Mouse (Mus musculus) megakaryocyte, adult 5-6 weeks (primary cell): ENCODE results near the gene Rab6a. TPM values are rescaled to one million over a fixed set of nuclear protein-coding genes. Genes with fewer than 3 reads are reported as not detected.
A peak's percentile ranks its signal among the peaks of the same experiment; 100 is the strongest.
"Not testable (repeated sequence)": the region's sequence is repeated elsewhere in the genome, so short reads cannot be mapped to it uniquely, and the experiment has no call there.

ENCODE experiments used
- ATAC-seq: 2 replicates; pipeline ENCODE4 v1.8.0; 2016; ENCODE audit warnings: mild to moderate bottlenecking, inconsistent platforms; ENCODE audit not compliant: poor library complexity, severe bottlenecking
- total RNA-seq, 2 experiments: library from RNA; stranded (forward) in 1 of 2; stranded (reverse) in 1 of 2; fragments of 153-499, 151-499 nt in 1 of 2; fragments of 221-1000, 200-1000 nt in 1 of 2; gene quantifications; 2 replicates each; pipeline versions ENCODE4 v1.2.3 to v1.2.4; 2015 to 2017

Gene Rab6a
- total RNA-seq (2015) = 102 and 106 TPM in 2 replicates
- 87.5 and 100 TPM in 2 replicates for total RNA-seq (2017)

- peak; percentile 93 for ATAC-seq
These were observed at the start of gene Rab6a for GRCm38 (mm10) chr7:100607214-100608129. Gene Rab6a, plus strand, starts transcription at chr7:100607410.

GRCm38 (mm10) chr7:100559331-100559730, 47.9 kb upstream of the Rab6a start:
- ATAC-seq = no peak

GRCm38 (mm10) chr7:100561861-100562587, 45.2 kb upstream of the Rab6a start:
- no peak for ATAC-seq

- ATAC-seq = not testable (repeated sequence)
These were observed 40.0 kb upstream of the Rab6a start for GRCm38 (mm10) chr7:100567238-100567637.

- ATAC-seq = no peak
These were observed 37.3 kb upstream of the Rab6a start for GRCm38 (mm10) chr7:100569907-100570306.

DNA sequence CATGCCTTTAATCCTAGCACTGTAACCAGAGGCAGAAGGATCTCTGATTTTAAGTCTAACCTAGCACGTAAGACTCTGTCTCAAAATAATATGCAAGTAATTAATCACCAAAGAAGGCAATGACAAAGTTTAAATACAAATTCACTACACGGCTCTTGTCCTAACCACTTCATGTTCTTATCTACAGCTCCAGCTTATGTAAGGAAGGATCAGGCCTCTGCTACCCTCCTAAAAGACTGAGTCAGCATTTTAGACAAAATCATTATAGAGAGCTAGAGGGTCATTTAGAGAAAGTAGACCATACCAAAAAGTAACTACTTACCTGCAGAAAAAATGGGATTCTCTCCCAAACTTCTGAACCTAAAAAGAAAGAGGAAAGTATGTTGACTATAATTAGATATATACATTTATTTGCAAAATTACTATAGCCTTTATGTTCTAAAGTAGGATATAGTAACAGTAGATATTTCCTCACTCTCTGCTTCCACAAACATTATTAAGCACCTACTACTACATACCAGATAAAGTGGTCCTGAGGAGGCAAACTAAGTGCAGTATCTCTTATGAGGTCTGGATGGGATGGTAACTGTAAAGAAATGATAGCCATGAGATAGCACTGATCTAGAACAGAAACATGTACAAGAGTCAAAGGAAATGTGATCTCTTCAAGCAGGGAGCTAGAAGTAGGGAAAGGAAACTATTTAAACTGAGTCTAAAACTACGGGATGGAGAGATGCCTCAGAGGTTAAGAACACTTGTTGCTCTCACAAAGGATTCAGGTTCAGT, 36.1 kb upstream of the Rab6a start:
- ATAC-seq = no peak

DNA sequence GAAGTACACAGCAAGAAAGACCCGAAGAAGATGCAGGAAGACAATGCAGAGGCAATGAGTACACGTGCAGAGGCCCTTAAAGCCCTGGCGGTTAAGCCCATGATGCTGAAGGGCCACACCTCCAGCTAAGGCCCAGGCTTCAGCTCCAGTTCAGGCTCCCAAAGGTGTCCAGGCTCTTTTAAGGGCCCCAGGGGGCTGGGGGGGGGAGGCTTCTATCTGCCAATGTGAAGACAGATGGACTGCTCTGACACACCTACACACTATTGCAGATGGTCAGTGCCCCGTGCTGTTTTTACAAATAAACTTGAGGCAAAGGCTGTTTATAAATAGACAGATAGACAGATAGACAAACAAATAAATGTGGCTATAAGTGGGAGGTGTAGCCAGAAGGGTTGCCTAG, 35.1 kb upstream of the Rab6a start:
- ATAC-seq = no peak

DNA sequence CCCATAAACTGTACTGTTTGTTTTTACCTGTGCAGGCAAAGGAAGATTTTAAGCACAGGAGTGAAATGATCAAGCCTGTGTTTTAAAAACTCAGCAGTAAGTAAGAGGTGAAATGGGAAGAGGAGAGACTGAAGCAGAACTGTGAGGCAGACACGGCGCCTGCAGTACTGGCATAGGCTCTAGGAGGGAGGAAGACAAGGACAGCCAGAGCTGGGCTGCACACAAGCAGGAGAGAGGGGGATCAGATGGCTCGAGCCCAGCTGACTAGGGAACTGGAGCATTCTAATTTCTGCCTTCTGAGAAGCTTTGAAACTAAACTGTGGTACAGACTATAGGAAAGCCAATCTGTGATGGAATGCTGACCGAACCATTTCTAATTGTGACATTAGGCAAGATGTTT, 34.5 kb upstream of the Rab6a start:
- no peak for ATAC-seq

- ATAC-seq = no peak
These were observed 28.4 kb upstream of the Rab6a start for GRCm38 (mm10) chr7:100578794-100579193.

- ATAC-seq = no peak
These were observed 25.0 kb upstream of the Rab6a start for GRCm38 (mm10) chr7:100582235-100582634.

GRCm38 (mm10) chr7:100582727-100583236, 24.4 kb upstream of the Rab6a start:
- peak; percentile 99 for ATAC-seq

GRCm38 (mm10) chr7:100589816-100590215, 17.4 kb upstream of the Rab6a start:
- peak; percentile 29 for ATAC-seq

- no peak for ATAC-seq
These were observed 16.7 kb upstream of the Rab6a start for GRCm38 (mm10) chr7:100590504-100590844.

DNA sequence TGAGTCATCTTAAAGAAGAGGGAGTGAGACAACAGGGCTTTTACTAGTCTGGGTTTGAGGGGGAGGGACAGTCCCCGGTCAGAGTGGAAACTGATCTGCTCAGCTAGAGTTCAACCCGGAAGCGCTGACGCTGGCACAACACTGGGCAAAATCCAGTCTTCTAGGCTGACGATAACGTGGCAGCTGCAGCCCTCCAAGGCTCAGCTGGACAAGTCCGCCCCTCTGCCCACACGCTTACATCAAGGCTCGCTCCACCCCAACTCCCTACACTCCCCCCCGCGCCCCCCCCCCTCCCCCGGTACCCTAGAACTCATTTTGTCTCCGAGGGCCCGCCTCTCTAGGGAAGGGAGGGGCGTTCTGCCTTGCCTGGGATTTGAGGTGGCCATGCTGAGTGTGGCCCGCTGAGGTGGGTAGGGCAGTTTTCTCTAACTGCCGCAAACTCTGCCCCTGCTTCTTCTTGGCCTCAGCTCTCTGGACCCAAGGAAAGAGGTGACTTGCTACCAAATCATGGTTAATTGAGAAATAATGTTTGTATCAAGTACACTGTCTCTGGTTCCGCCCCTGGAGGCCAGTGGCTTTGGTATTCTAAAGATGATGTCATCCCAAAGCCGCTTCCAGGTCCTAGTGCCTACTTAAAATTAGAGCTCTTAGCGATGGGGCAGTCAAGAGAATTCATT, 16.2 kb upstream of the Rab6a start:
- ATAC-seq = peak; percentile 85

GRCm38 (mm10) chr7:100591522-100591852, 15.7 kb upstream of the Rab6a start:
- ATAC-seq = no peak

- ATAC-seq = no peak
These were observed 13.9 kb upstream of the Rab6a start for GRCm38 (mm10) chr7:100593349-100593748.

DNA sequence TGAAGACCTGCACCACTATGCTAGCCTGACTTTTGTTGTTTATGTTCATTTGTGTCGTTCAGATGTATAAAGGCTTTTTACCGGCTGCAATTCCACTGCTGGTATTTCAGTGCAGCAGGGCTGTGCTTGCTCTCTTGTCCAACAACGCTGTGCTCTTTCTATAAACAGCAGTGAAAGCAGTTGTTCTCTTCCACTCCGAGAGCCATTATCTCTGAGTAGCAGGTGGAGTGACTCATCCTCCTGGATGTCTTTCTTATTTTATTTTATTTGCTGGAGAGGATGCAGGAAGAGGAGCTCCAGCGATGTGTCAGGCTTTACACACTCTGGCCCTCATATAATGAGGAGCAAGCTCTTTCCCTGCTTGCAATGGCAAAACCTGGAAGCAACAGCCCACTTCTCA, 7.0 kb upstream of the Rab6a start:
- no peak for ATAC-seq

GRCm38 (mm10) chr7:100608130-100608741, 1.0 kb downstream of the Rab6a start, which contains the start of gene Mrpl48:
Gene Mrpl48, minus strand, starts transcription at chr7:100608301.
- no peak for ATAC-seq

DNA sequence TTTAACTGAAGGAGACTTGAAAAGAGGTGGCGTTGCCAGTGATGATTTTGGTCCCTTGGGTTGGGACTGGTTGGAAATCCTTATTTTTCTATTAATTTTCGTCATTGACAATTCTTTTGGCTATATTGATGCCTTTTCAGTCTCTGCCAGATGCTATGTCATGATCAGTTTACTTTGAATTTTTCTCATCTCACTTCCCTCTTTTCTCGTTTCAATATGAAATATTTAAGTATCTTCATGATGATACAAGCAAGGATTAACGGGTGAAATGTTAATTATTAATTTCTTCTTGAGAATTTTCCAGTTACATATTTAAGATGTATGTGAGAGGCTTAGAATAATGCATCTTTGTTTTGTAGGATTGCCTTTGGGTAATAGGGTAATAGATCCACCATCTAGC, 1.7 kb downstream of the Rab6a start:
- no peak for ATAC-seq
